Mouse (Mus musculus): ENCODE measurements around the gene Ly86.
A peak's percentile ranks its signal among the peaks of the same experiment; 100 is the strongest.

Gene Ly86

GRCm38 (mm10) chr13:37344909-37345772 lies at the start of gene Ly86:
Ly86 (plus strand) TSS chr13:37345208.
- no peak for DNase-seq

- DNase-seq: peak; percentile 24 to 56
Observed at GRCm38 (mm10) chr13:37297886-37298285, 47.1 kb upstream of the Ly86 start.

- peak; percentile 52 to 61 for DNase-seq
Observed at GRCm38 (mm10) chr13:37298856-37299255, 46.2 kb upstream of the Ly86 start.

- DNase-seq: no peak
Observed at GRCm38 (mm10) chr13:37302877-37303276, 42.1 kb upstream of the Ly86 start.

GRCm38 (mm10) chr13:37308006-37308405 lies 37.0 kb upstream of the Ly86 start:
- no peak for DNase-seq

GRCm38 (mm10) chr13:37309296-37309695 lies 35.7 kb upstream of the Ly86 start:
- DNase-seq: no peak

- peak; percentile 14 to 20 for DNase-seq
Observed at GRCm38 (mm10) chr13:37310331-37310730, 34.7 kb upstream of the Ly86 start.

GRCm38 (mm10) chr13:37311555-37312221 lies 33.3 kb upstream of the Ly86 start:
- peak; percentile 76 to 89 for DNase-seq

GRCm38 (mm10) chr13:37312222-37312928 lies 32.6 kb upstream of the Ly86 start:
- peak; percentile 97 to 99 for DNase-seq

- DNase-seq: peak in 1 of 2 experiments; percentile 8
Observed at GRCm38 (mm10) chr13:37312951-37313350, 32.1 kb upstream of the Ly86 start.

GRCm38 (mm10) chr13:37325504-37325903 lies 19.5 kb upstream of the Ly86 start:
- DNase-seq: peak; percentile 53 to 74

- DNase-seq: no peak
Observed at GRCm38 (mm10) chr13:37329747-37330146, 15.3 kb upstream of the Ly86 start.

- DNase-seq: no peak
Observed at GRCm38 (mm10) chr13:37330971-37331370, 14.0 kb upstream of the Ly86 start.

- DNase-seq: no peak
Observed at GRCm38 (mm10) chr13:37332779-37333543, 12.0 kb upstream of the Ly86 start.

- no peak for DNase-seq
Observed at GRCm38 (mm10) chr13:37333544-37333870, 11.5 kb upstream of the Ly86 start.

GRCm38 (mm10) chr13:37337269-37337668 lies 7.7 kb upstream of the Ly86 start:
- no peak for DNase-seq

- no peak for DNase-seq
Observed at GRCm38 (mm10) chr13:37337871-37338270, 7.1 kb upstream of the Ly86 start.

GRCm38 (mm10) chr13:37342804-37343203 lies 2.2 kb upstream of the Ly86 start:
- no peak for DNase-seq

- no peak for DNase-seq
Observed at GRCm38 (mm10) chr13:37345823-37346222, 815 bp downstream of the Ly86 start.

- no peak for DNase-seq
Observed at GRCm38 (mm10) chr13:37347871-37348595, 3.0 kb downstream of the Ly86 start.

GRCm38 (mm10) chr13:37349051-37349450 lies 4.0 kb downstream of the Ly86 start:
- DNase-seq: no peak

- DNase-seq: no peak
Observed at GRCm38 (mm10) chr13:37353016-37353415, 8.0 kb downstream of the Ly86 start.
